Mouse (Mus musculus) embryo, embryonic 11.5 days (tissue): ENCODE data around the gene E2f6.

Source experiments
- DNase-seq: peaks from one replicate; pipeline ENCODE4 v3.0.0-alpha.2; 2012; ENCODE audit warnings: low read depth, low spot score

E2f6 gene

DNA sequence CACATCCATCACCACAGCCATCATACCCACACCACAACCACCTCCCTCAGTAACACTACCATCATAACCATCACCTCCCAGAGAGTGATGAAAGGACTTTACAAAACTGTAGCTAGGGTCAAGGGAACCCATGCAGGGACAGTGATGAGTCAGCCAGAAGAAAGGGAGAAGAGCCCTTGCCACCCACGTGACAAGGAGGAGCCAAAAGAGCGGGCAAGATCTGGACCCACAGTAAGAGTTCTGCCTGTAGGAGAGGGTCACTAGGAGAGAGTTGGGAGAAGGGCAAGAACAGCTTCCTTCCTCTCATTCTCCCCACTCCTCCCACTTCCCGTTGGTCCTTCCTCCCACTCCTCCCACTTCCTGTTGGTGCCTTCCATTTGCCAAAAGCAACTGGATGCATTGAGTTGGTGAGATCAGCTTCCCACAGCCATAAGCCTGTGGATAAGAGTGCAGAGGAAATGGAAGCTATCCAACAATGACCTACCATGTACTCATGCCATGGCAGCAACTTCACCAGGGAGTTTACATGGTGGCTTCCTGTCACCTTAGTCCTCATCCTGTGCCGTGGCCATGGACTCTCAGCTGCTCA, 36.5 kb downstream of the E2f6 start:
- no peak for DNase-seq

- DNase-seq = no peak
Observed at GRCm38 (mm10) chr12:16848501-16848900, 37.7 kb downstream of the E2f6 start.

- DNase-seq = no peak
Observed at GRCm38 (mm10) chr12:16849821-16850220, 39.1 kb downstream of the E2f6 start.

DNA sequence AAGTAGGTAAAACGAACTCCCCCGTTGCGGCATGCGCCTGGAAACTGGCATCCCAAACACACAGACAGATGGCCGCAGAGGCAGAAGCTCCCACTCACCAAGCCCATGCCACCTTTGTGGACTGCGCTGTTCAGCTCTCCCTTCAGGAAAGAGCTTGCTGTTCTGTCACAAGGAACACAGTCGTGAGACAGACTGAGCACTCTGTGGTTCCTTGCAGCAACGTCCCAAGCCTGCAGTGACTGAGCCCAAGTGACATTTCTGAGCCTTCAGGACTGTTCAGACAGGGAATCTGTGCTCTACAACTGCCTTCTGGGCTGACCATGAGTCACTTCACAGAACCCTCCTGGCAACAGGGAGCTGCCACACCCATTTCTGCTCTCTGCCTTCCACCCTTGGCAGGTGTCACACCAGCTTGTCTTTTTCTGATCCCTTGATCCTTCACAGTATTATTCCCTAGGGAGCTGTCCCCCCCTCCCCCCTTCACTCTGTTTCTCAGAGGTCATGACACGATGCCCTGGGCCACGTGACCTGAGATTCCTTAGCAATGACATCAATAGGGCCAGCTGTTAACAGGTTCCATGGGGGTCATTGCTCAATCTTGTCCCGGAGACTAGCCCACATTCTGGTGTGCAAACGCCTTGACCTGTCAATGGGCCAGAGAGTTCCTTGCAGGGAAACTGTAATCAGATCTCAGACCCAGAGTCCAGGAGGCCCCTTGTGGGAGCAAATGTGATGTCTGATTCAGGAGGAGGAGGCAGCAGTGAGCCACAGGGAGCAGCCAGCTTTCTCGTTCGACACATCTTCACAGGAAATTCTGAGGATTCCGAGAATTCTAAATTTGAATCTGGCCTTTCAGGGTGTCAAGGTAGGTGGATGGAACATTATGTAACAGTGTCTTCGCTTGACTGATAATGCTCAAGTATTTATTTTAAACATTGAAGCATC, 39.9 kb downstream of the E2f6 start:
- no peak for DNase-seq

DNA sequence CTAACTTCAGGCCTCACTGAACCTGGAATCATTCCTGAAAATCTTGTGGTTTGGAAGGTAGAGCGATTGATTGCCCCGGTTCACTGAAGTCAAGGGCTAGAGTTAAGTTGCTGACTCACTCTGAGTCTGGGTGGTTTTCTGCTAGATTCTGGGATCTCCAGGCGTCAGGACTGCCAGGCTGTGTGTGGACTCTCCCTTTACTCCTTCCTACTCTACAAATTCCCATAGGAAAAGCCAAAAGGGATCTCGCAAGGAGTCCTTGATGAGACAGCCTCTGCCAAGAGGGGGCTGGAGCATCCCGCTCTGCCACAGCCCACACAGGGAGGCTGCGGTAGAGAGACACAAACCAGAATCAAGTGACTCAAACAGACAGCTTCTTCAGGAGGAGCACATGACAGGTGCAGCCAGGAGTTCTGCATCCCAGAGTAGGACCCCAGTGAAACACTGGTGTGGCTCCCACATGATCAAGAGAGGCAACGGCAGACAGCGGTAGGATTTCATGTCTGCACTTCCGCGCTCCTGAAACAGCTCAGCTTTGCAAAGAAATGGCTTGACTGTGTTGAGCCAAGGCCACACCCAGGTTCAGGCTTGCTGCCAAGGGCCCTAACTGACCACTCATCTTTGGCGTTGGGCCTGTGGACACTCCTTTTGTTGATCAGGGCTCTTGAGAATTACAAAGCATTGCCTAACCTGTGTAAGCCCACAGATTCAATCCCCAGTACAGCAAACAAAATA, 42.8 kb downstream of the E2f6 start:
- DNase-seq = no peak

GRCm38 (mm10) chr12:16855632-16856305, 45.0 kb downstream of the E2f6 start:
- DNase-seq = no peak

DNA sequence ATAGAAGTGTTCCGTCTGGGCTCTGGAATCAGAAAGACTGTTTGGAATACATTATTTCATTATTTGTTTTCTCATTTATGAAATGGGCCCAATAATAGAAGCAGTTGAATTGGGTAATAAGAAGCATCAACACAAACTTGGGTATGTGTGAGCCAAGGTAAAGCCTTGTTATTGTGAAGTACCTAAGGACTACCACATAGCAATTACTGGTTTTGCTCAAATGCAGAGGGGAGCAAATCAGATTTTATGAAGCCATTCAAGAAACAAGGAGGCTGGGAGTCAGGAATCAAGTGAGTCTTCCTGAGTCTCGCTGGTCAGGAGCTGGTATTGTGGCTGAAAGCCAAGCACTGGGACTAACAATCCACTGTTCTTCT, 45.5 kb downstream of the E2f6 start:
- DNase-seq = no peak

DNA sequence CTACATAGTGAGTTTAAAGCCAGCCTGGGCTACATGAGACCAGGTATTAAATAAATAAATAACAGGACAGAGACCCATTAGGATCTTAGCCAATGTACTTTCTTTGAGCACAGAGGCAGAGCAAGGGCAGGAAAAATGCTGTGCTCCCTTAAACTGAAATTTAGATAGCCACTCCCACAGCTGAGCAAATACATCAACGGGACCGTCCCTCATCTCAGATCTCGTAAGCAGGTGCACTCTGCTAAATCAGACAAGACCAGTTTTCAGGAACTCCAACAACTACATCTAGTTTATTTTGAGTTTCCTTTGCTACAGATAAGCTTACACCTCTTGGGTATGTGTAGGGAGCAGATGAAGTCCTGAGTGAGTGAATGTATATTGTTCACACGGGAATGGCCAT, 47.3 kb downstream of the E2f6 start:
- DNase-seq = no peak

- no peak for DNase-seq
Observed at GRCm38 (mm10) chr12:16859781-16860180, 49.0 kb downstream of the E2f6 start.

GRCm38 (mm10) chr12:16860533-16860932, 49.8 kb downstream of the E2f6 start:
- no peak for DNase-seq

DNA sequence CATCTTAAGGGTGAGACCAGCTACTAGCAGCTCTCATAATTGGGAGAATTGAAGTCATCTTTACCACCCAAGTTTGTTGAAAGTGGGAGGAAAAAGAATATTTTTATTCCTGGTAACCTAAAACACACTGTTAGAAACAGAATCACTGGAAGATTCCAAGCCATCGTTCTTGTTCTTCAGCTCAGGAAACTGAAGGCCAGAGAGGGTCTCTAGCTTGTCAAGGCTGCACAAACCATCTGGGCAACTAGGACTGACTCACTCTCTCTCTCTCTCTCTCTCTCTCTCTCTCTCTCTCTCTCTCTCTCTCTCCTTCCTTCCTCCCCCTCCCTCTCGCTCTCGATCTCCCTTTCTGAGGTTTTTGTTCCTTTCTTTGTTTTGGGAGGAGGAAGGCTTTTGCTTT, 50.2 kb downstream of the E2f6 start:
- DNase-seq = no peak

DNA sequence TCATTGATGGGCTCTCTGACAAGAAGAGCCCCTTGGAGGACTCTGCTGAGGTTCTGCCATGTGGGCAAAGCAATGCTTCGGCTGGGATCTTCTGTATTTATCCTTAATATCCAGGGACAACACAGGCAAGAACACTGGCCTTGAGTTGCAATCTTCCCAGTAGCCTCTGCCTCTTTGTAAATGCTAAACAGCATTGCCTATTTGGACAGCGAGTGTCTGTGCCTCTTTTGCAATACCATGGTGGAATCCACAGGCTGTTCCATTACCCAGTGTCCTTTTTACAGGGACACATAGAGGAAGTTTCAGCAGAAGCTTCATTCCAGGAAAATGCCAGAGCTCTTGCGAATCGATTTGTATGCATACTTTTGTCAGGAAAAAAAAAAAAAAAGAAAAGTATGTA, 53.7 kb downstream of the E2f6 start:
- no peak for DNase-seq

DNA sequence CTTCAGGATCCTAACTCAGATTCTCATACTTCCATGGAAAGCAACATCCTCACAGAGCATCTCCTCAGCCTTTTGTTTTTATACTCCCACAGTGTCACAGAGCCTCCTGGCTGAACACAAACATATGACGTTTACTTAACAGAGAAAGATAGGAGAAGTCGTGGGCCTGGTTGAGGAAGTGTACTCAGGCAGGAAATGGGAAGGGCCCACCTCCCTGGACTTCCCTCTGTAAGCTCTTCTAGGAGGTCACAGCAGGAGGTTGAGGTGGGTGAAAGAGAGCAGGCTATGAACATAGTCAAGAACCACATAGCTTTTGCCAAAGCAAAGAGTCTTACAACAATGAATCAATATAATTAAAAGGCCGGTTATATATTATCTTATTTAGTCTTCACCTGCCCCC, 55.1 kb downstream of the E2f6 start:
- no peak for DNase-seq

GRCm38 (mm10) chr12:16866460-16866859, 55.7 kb downstream of the E2f6 start:
- DNase-seq = no peak

DNA sequence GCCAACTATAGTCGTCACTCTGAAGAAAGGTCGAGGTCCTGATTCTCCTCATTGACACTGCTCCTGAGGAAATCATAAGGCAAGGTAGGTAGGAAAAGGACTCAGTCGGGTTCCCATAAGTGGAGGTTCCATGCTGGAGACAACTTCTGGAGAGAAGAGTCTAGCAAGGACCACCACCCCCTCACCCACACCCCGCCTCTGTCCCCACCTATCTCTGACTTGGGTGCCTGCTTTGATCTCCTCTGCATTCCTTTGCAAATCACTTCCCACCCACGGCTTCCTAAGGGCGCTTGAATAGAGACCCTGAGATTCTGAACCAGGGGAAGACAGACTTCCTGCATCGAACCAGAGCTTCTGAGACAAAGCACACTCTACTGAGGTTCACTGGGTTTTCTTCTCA, 56.5 kb downstream of the E2f6 start:
- no peak for DNase-seq

GRCm38 (mm10) chr12:16868618-16869017, 57.9 kb downstream of the E2f6 start:
- no peak for DNase-seq

GRCm38 (mm10) chr12:16869091-16869778, 58.5 kb downstream of the E2f6 start:
- no peak for DNase-seq

DNA sequence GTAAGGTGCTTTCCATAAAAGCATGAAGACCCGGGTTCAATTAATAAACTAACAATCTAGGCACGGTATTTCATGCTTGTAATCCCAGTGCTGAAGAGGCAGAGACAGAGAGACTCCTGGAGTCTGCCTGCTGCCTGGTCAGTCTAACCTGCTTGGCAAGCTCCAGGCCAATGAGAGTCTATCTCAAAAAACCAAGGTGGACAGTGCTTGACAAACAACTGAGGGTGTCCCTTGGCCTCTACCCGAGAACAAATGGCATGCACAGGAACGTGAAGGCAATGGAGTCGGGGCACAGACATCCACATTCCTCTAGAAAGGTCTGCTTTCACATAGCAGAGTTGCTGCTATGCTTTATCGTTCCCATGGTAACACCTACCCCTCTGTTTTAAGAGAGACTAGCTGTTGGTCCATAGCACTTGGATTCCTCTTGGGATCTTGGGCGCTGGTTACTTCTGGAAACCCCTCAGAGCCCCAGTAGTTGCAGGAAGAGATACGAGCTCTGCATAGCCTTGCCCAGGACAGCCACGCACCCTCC, 59.2 kb downstream of the E2f6 start:
- no peak for DNase-seq

GRCm38 (mm10) chr12:16870405-16871068, 59.8 kb downstream of the E2f6 start:
- no peak for DNase-seq

- no peak for DNase-seq
Observed at GRCm38 (mm10) chr12:16872006-16872405, 61.2 kb downstream of the E2f6 start.
